Comparison of ENCODE assay signal across 9 mouse cellular contexts in the genomic region with DNA sequence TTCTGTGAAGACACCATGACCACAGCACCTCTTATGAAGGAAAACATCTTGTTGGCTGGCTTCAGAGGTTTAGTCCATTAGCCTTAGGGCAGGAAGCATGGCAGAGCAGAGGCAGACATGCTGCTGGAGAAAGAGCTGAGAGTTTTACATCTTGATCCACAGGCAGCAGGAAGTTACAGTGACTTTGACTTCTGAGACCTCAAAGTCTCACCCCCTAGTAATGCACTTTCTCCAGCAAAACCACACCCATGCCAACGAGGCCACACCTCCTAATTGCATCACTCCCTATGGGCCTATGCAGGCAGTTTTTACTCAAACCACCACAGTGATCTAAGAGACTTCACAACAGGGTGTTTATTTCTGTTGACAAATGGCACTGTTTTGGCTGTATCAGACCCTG. TPM values are rescaled to one million over a fixed set of nuclear protein-coding genes. Genes with fewer than 3 reads are reported as not detected.
DNase-seq lines count a peak whose midpoint lies in the region; ATAC-seq lines count a peak whose summit lies in the region.
"Had no signal": no experiment of that assay in that cellular context is flagged by ENCODE, and none has a peak within 500 bp of the region (broad histone marks: within the 10 kb centered on the region; RNA-seq: fewer than 3 reads in every experiment).

No protein-coding gene starts in this region.

- DNase-seq in urinary bladder, postnatal 14 days (ENCODE audit: low spot score), result peak; percentile 20
- DNase-seq in urinary bladder, postnatal 10 days (ENCODE audit: low spot score), result no peak
- peak; percentile 76 for DNase-seq in lung, postnatal 10 days
- peak; percentile 81 to 88 for DNase-seq in thymus, postnatal 10 days (ENCODE audit: low spot score in 2 of 2)
- no peak for DNase-seq in urinary bladder, adult 2 months (ENCODE audit: low spot score)
- DNase-seq in frontal cortex, adult 2 months (ENCODE audit: extremely low spot score in 1 of 2, low spot score in 1 of 2), result no peak

- peaks cover 4% of the 10 kb centered on the region; the same call in 1 of the 2 replicates for H3K36me3 ChIP-seq in heart, embryonic 16.5 days (ENCODE audit: control insufficient read depth, insufficient read depth)
- peaks cover 4% of the 10 kb centered on the region; the same call in 1 of the 2 replicates for H3K36me3 ChIP-seq in forebrain, embryonic 15.5 days

- no peaks in the 10 kb centered on the region for H3K27me3 ChIP-seq in heart, embryonic 16.5 days (ENCODE audit: control insufficient read depth, insufficient read depth, low read length)
- no peaks in the 10 kb centered on the region for H3K27me3 ChIP-seq in forebrain, embryonic 15.5 days
- H3K27me3 ChIP-seq: embryonic facial prominence, embryonic 13.5 days had no signal

- H3K4me1 ChIP-seq in heart, embryonic 16.5 days (ENCODE audit: control insufficient read depth, insufficient read depth, low read length), result peaks cover 5% of the 10 kb centered on the region
- no peaks in the 10 kb centered on the region for H3K4me1 ChIP-seq in forebrain, embryonic 15.5 days

- 42% methylated on average over 1 of the region's 1 CpGs for WGBS in heart, embryonic 16.5 days
- WGBS in forebrain, embryonic 15.5 days, result 80% methylated on average over 1 of the region's 1 CpGs

- H3K9me3 ChIP-seq in heart, embryonic 16.5 days (replicated peaks; ENCODE audit: control insufficient read depth, low read length), result no peaks in the 10 kb centered on the region
- H3K9me3 ChIP-seq in forebrain, embryonic 15.5 days, result no peaks in the 10 kb centered on the region
- H3K9me3 ChIP-seq: embryonic facial prominence, embryonic 13.5 days had no signal

- no peak overlapping the region for H3K9ac ChIP-seq in heart, embryonic 16.5 days (ENCODE audit: low read length)
- no peak overlapping the region for H3K9ac ChIP-seq in forebrain, embryonic 15.5 days (replicated peaks)
- H3K9ac ChIP-seq: embryonic facial prominence, embryonic 13.5 days had no signal

- no peak overlapping the region for H3K4me3 ChIP-seq in heart, embryonic 16.5 days (ENCODE audit: low read length)
- no peak overlapping the region for H3K4me3 ChIP-seq in forebrain, embryonic 15.5 days
- H3K4me3 ChIP-seq: embryonic facial prominence, embryonic 13.5 days had no signal

- no peak overlapping the region for H3K4me2 ChIP-seq in heart, embryonic 16.5 days (ENCODE audit: low read depth, low read length)
- H3K4me2 ChIP-seq in forebrain, embryonic 15.5 days (replicated peaks), result no peak overlapping the region
- H3K4me2 ChIP-seq: embryonic facial prominence, embryonic 13.5 days had no signal

- peak; percentile 43 for ATAC-seq in heart, embryonic 16.5 days (replicated peaks; ENCODE audit: extremely low read depth, insufficient read depth, low FRiP score)
- ATAC-seq in forebrain, embryonic 15.5 days (replicated peaks), result no peak

- peak overlapping the region; percentile 62 for H3K27ac ChIP-seq in heart, embryonic 16.5 days (ENCODE audit: low read length)
- H3K27ac ChIP-seq in forebrain, embryonic 15.5 days (replicated peaks), result no peak overlapping the region
- H3K27ac ChIP-seq: embryonic facial prominence, embryonic 13.5 days had no signal

RNA-seq across cellular contexts. Expression of a gene that starts 53.1 kb away (rescaled TPM):
- 5.8 and 20.1 TPM in 2 replicates for polyA plus RNA-seq in heart, embryonic 16.5 days (2015; fragmentation: Nextera tagmentation; extraction: Ambion mirVana)
- 1.7 and 3.5 TPM in 2 replicates for polyA plus RNA-seq in forebrain, embryonic 15.5 days (2015; fragmentation: Nextera tagmentation; extraction: Ambion mirVana)
- 0.51 and 0.87 TPM in 2 replicates for polyA plus RNA-seq in urinary bladder, adult 2 months (2012; rRNA removed)
- polyA plus RNA-seq in frontal cortex, adult 2 months (2012; rRNA removed), result 2.4 and 4.1 TPM in 2 replicates

Comparison
In these comparisons a context has a peak if more than half of its experiments do, and no peak if none do; other contexts are left out.
1. DNase-seq: peak in urinary bladder, postnatal 14 days (single experiment), lung, postnatal 10 days (single experiment) and thymus, postnatal 10 days (2 of 2); none in urinary bladder, postnatal 10 days (single experiment), urinary bladder, adult 2 months (single experiment) and frontal cortex, adult 2 months (0 of 2).